Mouse (Mus musculus) embryonic facial prominence, embryonic 14.5 days (tissue): ENCODE measurements at regions not wholly inside any gene's neighbourhood (a gene's known extent, or its start where the extent isn't known, plus 50 kb on each side); places are given as distances from the start of the nearest gene placed in this dataset.
A peak's percentile ranks its signal among the peaks of the same experiment; 100 is the strongest.

Experiments used
- ATAC-seq: fragments of 200-750 bp; cut with Nextera tagmentation; 2 replicates; pipeline ENCODE4 v1.8.0; 2017; ENCODE audit warnings: low read depth, moderate number of reproducible peaks, moderate TSS enrichment
- DNase-seq: peaks from one replicate; pipeline ENCODE4 v3.0.0-alpha.2; 2015; ENCODE audit warnings: low spot score
- H3K27ac ChIP-seq: fragments of 300-500 bp; sonication (generic); replicated peaks from 2 replicates; pipeline ENCODE4 v1.5.1; 2014; ENCODE audit warnings: low read depth, mild to moderate bottlenecking, low read length, moderate library complexity
- H3K27me3 ChIP-seq: fragments of 300-500 bp; sonication (generic); replicated peaks from 2 replicates; pipeline ENCODE4 v1.6.1; 2014; ENCODE audit warnings: low read length; ENCODE audit not compliant: control insufficient read depth, insufficient read depth
- H3K36me3 ChIP-seq: fragments of 300-500 bp; sonication (generic); 2 replicates; pipeline ENCODE4 v1.6.1; 2014; ENCODE audit warnings: low read length, mixed read lengths; ENCODE audit not compliant: control insufficient read depth, insufficient read depth
- H3K4me1 ChIP-seq: fragments of 300-500 bp; sonication (generic); 2 replicates; pipeline ENCODE4 v1.6.1; 2014; ENCODE audit warnings: antibody characterized with exemption, low read length; ENCODE audit not compliant: control insufficient read depth, insufficient read depth
- H3K4me2 ChIP-seq: fragments of 300-500 bp; sonication (generic); 2 replicates; pipeline ENCODE4 v1.6.1; 2014; ENCODE audit warnings: low read depth, mild to moderate bottlenecking, low read length, moderate library complexity, mixed read lengths
- H3K4me3 ChIP-seq: fragments of 300-500 bp; sonication (generic); 2 replicates; pipeline ENCODE4 v1.5.1; 2014; ENCODE audit warnings: low read depth, mild to moderate bottlenecking, low read length
- H3K9ac ChIP-seq: fragments of 300-500 bp; sonication (generic); 2 replicates; pipeline ENCODE4 v1.6.1; 2014; ENCODE audit warnings: low read depth, mild to moderate bottlenecking, low read length, moderate library complexity, mixed read lengths
- H3K9me3 ChIP-seq: fragments of 300-500 bp; sonication (generic); 2 replicates; pipeline ENCODE4 v1.6.1; 2016; ENCODE audit warnings: low read length; ENCODE audit not compliant: control insufficient read depth
- WGBS: fragments of 180-500 bp; shearing (Covaris S2); extraction: QIAGEN DNeasy Blood & Tissue Kit; methylation state at CpG from one replicate; pipeline ENCODE4 v1.1.7; 2014; 5-methylcytosine and 5-hydroxymethylcytosine counted together

DNA sequence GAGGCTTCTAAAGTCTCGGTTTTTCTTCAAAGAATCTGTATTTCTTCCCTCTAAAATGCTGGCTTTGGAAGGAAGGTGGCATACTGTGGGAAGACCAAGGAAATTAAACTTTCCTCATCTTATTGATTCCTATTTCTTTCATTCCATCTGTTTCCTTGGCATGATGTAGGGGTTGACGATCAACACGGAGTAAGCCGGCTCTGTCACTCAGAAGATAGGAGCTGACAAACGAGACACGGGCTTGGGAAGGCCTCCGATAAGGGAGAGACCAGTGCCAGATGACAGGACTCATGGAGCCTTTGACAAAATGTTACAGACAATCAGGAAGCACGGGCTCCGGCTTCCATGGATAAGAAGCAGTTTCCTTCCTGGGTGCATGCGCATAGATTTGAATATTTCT lies 101.4 kb upstream of the Hsfy2 start:
- DNase-seq (no peak), ATAC-seq (no peak)
- no peak overlapping the region for H3K4me2 ChIP-seq
- no peak overlapping the region for H3K27ac ChIP-seq
- no peaks in the 10 kb centered on the region for H3K27me3 ChIP-seq
- H3K4me1 ChIP-seq = no peaks in the 10 kb centered on the region
- 92% methylated on average over 10 of the region's 10 CpGs for WGBS
- H3K9ac ChIP-seq = no peak overlapping the region
- peaks cover 6% of the 10 kb centered on the region; the same call in 1 of the 2 replicates for H3K9me3 ChIP-seq
- no peaks in the 10 kb centered on the region for H3K36me3 ChIP-seq
- no peak overlapping the region for H3K4me3 ChIP-seq

DNA sequence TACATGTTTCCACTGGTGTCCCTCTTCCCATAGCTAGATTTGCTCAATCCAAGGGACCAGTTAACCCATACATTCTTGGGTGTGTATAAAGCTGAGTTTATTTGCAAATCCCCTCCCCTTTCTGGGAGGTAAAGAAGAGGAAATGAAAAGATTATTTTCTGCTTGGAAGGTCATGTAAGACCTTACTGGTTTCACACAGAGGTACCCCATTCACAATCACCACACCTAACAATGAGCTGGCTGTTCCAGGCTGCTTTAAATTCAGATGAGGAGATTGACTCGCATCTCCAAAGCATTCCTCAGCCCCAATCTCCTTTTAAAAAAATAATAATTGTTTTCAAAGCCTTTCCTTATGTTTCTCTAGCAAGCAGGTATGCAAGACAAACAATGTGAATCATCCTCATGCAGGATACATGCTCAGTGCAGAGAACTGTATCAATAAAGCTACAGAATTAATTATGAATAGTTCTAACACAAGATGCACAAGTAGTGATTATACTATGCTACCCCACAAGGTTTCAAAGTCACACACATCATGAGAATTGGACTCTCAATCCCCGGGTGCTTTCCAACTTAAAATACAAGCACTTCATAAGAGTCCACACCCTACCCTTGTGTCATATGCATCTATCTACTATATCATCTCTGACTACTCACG lies 89.1 kb upstream of the Hsfy2 start:
- ATAC-seq = no peak
- Histone ChIP-seq H3K36me3 (no peaks in the 10 kb centered on the region), H3K4me3 (no peak overlapping the region), H3K27me3 (no peaks in the 10 kb centered on the region), H3K9ac (no peak overlapping the region), H3K4me2 (no peak overlapping the region), H3K27ac (no peak overlapping the region), H3K4me1 (no peaks in the 10 kb centered on the region), H3K9me3 (no peaks in the 10 kb centered on the region)
- no peak for DNase-seq
- 56% methylated on average over 3 of the region's 3 CpGs for WGBS

DNA sequence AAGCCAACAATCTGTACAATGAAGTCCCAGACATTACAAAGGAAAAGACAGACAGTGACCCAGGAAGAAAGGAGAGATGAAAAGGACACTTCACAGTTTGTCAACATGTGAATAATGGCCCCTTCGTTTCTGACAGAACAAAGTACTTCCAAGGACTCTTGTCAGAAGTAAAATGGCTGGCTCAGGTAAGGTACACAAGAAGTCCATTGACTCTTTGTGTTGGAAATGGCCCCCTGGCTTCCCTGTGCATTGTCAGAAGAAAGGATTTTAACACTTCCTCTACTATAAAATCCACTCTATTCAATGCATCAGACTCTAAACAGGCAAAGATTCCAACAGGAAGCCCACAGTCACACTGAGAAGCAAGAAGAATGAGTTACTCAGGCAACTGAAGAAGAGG lies 86.4 kb upstream of the Hsfy2 start:
- H3K4me3 ChIP-seq = no peak overlapping the region
- no peak for DNase-seq
- no peak overlapping the region for H3K9ac ChIP-seq
- WGBS = 38% methylated on average over 1 of the region's 1 CpGs
- no peaks in the 10 kb centered on the region for H3K9me3 ChIP-seq
- no peak overlapping the region for H3K27ac ChIP-seq
- H3K4me2 ChIP-seq = no peak overlapping the region
- no peaks in the 10 kb centered on the region for H3K27me3 ChIP-seq
- no peaks in the 10 kb centered on the region for H3K4me1 ChIP-seq
- ATAC-seq = no peak
- H3K36me3 ChIP-seq = no peaks in the 10 kb centered on the region

DNA sequence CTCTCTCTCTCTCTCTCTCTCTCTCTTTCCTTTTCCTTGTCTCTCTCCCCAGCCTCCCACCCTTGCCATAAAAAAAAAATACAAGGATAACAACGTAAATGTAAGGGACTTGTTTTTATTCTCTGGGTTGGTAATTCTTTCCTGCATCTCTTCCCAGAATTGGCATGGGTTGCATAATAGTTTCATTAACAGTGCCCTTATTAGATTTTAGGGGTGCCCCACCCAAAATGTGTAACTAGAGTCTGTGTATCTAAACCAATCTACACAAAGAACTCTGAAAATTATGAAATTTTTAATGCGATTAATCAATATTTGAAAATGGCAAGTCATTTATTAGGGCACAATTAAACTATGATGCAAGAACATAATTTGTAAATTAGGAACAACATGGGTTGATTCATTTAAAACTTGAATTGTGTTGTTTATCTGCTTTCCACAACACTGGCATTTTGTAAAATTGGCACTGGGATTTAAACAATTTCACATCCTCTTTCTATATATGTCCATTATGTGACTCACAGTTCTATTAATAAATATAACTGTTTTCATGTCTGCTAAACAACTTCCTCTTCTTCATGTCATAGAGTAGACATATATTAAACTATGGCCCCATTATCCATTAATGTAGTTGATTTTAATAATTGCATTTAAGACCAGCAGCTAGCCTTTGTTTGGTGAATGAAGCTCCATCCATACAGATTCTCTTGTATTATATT lies 75.9 kb upstream of the Hsfy2 start:
- H3K27me3 ChIP-seq = no peaks in the 10 kb centered on the region
- no peaks in the 10 kb centered on the region for H3K4me1 ChIP-seq
- H3K4me3 ChIP-seq = no peak overlapping the region
- ATAC-seq = no peak
- no peak overlapping the region for H3K4me2 ChIP-seq
- H3K9ac ChIP-seq = no peak overlapping the region
- no peaks in the 10 kb centered on the region for H3K9me3 ChIP-seq
- WGBS = 79% methylated on average over 2 of the region's 2 CpGs
- H3K27ac ChIP-seq = no peak overlapping the region
- no peaks in the 10 kb centered on the region for H3K36me3 ChIP-seq
- DNase-seq = no peak

DNA sequence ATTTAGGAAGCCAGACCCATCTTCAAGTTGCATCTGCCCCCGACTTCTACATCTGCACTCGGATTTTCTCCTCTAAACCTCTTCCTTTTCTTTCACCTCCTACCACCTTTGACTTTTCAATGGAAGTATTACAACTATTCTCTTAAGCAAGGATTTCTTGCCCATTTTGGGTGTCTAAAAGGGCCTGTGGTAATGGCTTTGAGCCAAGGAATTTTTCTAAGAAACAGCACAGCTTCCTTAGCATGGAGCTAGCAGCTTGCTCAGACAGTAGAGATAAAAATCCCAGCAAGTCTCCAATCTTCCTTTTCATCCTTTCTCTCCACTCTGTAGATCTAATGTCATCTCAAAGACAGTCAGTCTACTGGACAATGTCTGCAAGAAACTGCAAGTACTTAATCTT lies 63.2 kb upstream of the Hsfy2 start:
- no peaks in the 10 kb centered on the region for H3K27me3 ChIP-seq
- H3K9me3 ChIP-seq = no peaks in the 10 kb centered on the region
- H3K4me3 ChIP-seq = no peak overlapping the region
- 71% methylated on average over 2 of the region's 2 CpGs for WGBS
- H3K4me2 ChIP-seq = no peak overlapping the region
- no peak overlapping the region for H3K27ac ChIP-seq
- H3K9ac ChIP-seq = no peak overlapping the region
- no peaks in the 10 kb centered on the region for H3K4me1 ChIP-seq
- ATAC-seq (no peak), DNase-seq (peak; percentile 5)
- no peaks in the 10 kb centered on the region for H3K36me3 ChIP-seq

DNA sequence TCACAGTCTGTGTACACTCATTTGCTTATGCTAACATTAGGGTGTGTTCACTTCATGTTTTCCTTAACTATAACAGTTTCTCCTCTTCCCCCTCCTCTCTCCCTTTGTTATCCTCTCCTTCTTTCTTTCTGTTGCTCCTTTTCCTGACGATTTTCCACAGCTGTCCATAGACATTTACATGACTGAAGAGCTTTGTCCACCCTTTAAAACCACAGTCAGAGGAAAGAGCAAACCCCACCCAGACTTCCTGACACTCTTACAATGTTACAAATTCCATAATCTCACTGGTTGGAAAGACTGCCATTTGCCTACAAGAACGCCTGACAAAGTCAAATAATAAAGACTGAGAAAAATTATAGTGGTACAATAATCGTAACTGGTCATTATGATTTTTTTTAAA lies 60.3 kb upstream of the Hsfy2 start:
- no peak overlapping the region for H3K9ac ChIP-seq
- 66% methylated on average over 3 of the region's 3 CpGs for WGBS
- H3K27ac ChIP-seq = no peak overlapping the region
- H3K27me3 ChIP-seq = no peaks in the 10 kb centered on the region
- no peak overlapping the region for H3K4me3 ChIP-seq
- no peaks in the 10 kb centered on the region for H3K9me3 ChIP-seq
- no peaks in the 10 kb centered on the region for H3K4me1 ChIP-seq
- H3K4me2 ChIP-seq = no peak overlapping the region
- ATAC-seq = no peak
- DNase-seq = no peak
- H3K36me3 ChIP-seq = no peaks in the 10 kb centered on the region
